Mouse (Mus musculus) cerebellum, postnatal 14 days (tissue): ENCODE data around the gene Ankle2.

ENCODE experiments used
- DNase-seq, 2 experiments: peaks; one replicate each; pipeline ENCODE4 v3.0.0; 2021; ENCODE audit warnings: mixed read lengths in 2 of 2

The Ankle2 gene

DNA sequence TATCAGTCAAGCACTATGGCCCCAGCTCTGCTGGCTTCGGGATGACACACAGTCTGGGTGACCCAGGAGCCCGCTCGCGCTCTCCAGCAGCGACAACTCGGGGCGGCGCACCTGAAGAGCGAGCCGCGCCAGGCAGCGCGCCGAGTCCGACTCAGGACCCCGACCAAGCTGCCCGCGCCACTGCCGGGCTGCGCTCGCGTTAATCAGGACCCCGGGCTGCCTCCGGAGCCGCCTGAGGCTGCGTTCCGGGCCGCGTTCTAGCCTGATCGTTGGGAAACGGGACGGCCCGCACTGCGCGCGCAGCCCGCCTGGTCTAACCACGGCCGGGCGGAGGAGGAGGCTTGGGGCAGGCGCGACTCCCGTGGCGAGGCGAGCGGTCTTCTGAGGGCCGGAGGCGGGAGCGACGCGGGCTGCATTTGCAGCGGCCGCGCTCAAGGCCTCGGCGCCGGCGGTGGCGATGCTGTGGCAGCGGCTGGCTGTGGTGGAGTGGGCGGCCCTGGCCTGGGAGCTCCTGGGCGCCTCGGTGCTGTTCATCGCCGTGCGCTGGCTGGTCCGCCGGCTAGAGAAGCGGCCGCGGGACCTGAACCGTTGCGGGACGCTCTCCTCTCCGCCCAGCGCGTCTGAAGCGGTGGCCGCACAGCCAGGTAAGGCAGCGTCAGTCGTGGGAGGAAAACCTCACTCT is at the start of gene Ankle2:
Gene Ankle2, plus strand, starts transcription at position 225 of the 682 bp plus-strand sequence.
- DNase-seq = peak; percentile 93 to 95

DNA sequence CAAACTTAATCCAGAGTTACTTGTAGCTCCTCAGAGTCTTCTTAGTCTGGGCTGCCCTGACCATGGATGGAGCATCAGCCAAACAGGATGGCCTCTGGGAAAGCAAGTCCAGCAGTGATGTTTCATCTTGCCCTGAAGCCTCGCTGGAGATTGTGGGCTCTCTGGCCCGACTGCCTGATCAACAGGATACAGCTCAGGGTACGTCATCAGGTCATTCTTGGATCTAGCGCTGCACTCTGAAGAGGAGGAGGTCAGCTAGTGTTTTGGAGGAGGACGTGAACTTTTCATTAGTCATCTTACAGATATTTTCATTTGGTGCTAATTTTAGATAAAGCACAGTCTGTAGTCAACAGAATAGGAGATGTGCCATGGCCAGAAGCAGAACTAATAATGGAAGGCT is 49.1 kb upstream of the Ankle2 start:
- DNase-seq = no peak

DNA sequence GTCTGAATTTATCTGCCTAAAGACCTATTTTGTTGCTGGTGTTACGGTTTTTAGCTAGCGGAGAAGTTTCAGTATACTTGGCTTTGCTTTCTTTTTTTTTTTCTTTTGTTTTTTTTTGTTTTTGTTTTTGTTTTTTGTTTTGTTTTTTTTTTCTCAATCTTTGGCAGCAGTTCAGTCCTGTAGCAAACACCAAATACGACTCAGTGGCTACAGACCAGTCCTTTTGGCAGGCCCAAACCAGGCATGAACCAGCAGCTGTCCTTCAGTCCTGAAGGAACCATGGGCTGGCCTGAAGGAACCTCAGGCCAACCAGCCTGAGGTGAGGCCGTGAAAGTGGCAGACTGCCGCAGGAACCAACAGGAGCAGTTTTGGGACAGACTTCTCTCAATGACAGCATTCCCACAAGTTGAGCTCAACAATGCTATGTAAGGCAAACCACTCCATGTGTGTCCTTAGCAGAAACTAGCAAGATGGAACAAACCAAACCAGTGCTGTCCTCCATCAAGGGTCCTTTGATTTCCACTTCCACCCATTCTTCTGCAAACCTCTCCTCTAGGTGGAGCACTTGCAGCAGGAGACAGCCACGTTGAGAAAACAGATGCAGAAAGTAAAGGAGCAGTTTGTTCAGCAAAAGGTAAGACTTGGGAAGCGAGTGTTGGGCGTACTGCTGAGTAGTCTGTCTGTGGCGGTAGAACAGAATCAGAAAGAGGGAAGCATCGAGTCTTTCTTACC is 27.5 kb upstream of the Ankle2 start:
- no peak for DNase-seq

DNA sequence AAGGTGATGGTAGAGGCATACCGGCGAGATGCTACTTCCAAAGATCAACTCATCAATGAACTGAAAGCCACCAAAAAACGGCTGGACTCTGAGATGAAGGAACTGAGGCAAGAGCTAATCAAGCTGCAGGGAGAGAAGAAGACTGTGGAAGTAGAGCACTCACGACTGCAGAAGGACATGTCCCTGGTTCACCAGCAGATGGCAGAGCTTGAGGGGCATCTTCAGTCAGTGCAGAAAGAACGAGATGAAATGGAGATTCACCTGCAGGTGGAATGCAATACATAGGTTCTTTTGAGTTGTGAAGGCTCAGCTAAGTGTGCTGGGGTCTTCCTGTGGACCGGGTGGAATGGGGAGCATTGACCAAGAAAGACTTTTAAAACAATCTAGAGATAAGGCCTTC is 26.0 kb upstream of the Ankle2 start:
- DNase-seq = no peak

DNA sequence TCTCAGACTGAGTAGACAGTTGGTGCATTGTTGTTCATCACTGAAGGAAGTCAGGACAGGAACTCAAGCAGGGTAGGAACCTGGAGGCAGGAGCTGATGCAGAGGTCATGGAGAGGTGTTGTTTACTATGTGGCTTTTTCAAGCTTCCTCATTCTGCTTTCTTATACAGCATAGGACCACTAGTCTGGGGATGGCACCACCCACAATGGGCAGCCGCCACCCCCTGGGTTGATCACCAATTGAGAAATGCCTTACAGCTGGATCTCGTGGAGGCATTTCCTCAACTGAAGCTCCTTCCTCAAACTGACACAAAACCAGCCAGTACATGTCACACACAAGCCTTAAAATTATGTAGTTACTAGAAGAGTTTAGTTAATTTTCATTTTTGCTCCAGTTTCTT is 19.5 kb upstream of the Ankle2 start:
- DNase-seq = no peak

DNA sequence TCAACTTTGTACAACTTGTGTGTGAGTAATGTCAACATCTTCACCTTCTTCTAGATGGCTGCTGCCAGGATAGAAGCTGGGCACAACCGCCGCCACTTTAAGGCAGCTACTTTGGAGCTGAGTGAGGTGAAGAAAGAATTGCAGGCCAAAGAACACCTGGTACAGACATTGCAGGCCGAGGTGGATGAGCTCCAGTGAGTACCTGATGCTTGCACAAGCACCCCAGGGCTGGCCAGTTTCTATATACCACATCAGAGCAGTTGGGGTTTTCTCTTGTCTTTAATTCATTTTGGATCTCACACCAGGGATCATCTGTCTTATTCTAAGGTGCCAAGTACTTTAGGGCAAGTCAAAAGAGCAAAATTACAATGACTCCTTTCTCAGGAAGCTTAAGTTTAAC is 14.0 kb upstream of the Ankle2 start:
- DNase-seq = no peak

DNA sequence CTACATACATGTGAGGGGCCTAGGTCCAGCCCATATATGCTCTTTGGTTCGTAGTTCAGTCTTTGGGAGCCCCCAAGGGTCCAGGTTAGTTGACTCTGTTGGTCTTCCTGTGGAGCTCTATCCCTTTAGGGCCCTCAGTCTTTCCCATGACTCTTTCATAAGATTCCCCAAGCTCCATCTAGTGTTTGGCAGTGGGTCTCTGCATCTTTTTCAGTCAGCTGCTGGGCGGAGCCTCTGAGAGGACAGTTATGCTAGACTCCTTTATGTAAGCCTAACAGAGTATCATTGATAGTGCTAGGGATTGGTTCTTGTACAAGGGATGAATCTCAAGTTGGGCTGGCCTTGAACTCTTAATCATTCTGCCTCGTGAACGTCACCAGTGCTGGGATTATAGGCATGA is 10.5 kb upstream of the Ankle2 start:
- DNase-seq = no peak

DNA sequence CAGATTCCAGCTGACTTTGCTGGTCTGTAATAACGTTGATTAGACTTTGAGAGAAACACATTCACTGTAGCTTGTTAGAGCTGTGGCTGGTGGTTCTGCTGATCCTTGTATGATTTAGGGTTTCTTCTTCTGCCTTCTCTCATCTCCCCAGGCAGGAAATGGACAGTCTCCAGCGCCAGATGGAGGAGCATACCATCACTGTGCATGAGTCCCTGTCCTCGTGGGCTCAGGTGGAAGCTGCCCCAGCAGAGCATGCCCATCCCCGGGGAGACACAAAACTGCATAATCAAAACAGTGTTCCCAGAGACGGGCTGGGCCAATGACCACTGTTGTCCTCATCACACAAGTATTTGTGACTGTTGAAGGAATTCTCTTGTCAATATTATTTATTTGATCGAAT is 8.0 kb upstream of the Ankle2 start:
- peak; percentile 27 for DNase-seq

DNA sequence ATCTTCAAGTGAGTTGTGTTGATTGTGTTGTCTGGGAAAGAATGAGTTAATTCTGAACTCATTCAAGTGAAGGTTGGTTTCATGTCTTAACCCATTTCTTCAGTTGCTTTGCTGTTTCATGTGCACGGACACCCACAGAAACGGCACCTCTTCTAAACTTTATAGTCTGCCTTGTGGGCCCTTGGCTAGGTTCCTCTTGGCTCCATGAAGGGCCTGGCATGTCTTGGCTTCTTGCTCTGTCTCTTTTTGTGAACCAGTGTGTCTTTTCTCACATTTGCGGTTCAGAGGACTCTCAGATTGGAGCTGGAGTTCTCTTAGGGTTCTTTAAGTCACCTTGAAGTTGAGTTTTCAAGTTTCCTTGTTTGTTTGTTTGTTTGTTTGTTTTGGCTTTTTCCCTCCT is 5.7 kb upstream of the Ankle2 start:
- DNase-seq = no peak

DNA sequence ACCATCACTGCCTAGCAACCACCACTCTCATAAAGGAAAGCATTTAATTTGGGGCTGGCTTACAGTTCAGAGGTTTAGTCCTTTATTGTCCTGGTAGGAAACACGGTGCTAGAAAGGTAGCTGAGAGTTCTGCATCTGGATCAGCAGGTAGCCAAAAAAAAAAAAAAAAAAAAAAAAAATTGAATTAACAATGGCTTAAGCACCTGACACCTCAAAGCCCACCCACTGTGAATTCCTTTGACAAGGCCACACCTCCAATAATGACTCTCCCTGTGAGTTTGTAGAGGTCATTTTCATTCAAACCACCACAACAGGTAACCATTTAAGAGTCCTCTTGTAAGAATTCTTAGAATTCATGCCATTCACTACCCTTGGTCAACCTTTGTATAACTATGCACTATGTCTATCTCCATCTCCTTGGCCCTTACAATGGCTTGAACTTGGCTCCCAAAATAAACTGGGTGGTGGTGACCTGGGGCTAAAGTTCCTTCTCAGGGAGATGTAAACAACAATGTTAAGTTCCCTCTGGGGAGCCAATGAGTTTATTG is 3.4 kb upstream of the Ankle2 start:
- DNase-seq = no peak

DNA sequence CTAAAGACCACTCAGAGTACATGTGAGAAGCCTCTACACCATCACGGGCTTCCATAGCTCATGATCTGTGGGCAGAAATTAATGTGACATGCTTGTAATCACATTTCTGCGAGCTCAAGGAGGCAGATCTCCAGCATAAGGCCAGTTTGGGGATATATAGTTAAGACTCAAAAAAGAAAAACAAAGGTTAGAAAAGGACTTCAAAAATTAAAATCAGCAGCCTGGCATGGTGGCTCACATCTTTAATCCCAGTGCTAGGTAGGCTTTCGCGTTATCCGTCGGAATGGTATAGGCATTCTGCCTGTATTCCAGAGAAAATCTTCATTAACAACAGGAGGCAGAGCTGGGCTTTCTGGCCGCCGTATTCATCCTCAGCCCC is 414 bp upstream of the Ankle2 start:
- DNase-seq = no peak

DNA sequence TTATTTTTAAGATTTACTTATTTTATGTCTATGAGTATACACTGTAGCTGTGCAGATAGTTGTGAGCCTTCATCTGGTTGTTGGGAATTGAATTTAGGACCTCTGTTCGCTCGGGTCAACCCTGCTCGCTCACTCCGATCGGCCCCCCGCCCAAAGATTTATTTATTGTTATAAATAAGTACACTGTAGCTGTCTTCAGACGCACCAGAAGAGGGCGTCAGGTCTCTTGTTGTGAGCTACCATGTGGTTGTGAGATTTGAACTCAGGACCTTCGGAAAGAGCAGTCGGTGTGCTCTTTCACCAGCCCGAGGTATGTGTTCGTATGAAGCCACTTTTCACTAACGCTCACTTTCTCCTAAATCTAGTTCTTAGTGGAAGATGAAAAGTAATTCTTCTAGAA is 834 bp downstream of the Ankle2 start:
- DNase-seq = peak; percentile 16 to 26

DNA sequence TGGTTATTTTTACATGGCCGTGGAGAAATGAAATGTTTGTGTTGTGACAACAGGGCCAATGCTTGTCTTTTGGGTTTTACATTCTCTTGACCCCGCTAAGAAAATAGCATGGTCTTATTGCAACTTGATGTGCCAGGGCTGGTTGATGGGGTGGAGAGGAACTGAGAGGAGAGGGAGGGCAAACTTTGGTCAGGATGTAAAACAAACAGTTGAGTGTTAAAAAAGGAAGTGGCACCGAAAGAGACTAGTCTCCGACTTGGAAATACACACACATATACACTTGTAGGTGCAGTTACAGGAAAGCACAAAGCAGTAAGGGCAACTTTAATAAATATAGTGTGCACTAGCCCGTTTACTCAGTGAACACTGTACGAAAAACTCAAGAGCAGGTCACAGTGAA is 1.5 kb downstream of the Ankle2 start:
- no peak for DNase-seq

DNA sequence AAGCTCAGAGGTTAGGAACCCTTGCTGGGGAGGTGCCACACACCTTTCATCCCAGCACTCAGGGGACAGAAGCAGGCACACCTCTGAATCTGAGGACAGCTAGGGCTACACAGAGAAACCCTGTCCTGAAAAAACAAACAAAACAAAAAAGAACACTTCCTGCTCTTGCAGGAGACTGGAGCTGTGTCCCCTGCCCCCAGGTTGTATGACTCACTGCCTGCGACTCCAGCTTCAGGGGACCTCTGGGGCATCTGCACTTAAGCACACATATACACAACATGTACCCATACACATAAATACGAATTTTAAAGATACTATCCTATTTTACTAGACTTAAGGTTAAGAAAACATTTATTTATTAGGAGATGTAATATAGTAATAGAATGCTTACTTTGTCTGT is 13.3 kb downstream of the Ankle2 start:
- no peak for DNase-seq

DNA sequence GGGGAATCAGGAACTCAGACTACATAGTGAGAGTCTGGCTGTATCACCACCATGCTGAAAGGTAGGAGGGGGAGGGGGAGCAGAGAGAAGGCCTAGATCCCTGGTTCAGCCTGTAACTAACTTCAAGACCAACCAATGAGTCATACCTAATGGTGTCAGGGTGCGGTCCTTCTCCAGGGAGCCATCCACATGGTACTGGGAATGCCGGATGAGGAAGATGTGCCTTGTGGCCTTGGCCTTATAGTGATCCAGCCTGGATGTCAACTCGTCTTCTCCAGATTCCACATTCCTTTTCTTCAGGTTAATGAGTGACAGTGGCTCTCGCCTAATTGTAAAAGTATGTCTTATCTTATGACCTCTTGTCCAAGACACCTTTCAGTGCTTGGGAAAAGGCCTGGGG is 36.1 kb downstream of the Ankle2 start:
- DNase-seq = no peak

DNA sequence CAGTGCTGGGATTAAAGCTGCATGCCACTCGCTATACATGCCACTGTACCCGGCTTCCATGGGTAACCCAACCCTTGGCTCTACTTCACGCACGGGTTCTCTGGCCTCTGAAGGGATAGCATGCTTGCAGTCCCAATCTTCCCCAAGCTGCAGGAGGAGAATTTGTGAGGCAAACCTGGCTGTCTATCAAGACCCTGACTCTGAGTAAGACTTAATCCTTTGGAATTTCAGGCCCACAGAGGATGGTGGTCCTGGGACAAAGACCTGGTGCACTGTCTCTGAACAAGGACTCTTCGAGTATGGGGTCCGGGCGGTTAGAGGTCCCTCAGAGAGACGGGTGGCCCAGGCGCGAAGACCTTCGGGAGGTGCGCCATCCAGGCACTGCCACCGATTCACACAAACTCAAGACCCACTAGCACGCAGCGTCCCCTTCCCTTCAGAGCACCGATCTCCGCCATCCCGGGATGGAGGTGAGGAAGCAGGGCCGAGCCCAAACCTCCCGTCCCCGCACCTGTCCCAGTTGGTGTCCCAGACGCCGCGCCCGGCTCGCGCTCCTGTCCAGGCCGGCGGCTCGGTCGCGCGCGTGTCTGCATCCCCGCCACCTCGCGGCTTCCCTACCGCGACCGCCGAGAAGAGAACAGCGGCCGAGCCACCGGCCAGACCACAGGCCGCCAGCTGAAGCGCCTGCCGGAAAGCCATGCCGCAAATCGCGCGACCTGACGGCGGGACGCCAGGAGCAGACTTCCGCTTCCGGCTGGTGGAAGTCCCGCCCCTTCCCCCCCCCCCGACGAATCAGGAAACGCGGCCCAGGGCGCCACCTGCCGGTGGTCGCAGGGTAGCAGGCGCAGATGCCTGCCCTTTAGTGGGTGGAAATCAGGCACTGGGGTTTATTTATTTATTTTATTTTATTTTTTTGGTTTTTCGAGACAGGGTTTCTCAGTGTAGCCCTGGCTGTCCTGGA is 38.6 kb downstream of the Ankle2 start, which contains the start of gene Pgam5:
Gene Pgam5, minus strand, starts transcription at position 773 of the 961 bp plus-strand sequence.
- peak; percentile 96 to 99 for DNase-seq

DNA sequence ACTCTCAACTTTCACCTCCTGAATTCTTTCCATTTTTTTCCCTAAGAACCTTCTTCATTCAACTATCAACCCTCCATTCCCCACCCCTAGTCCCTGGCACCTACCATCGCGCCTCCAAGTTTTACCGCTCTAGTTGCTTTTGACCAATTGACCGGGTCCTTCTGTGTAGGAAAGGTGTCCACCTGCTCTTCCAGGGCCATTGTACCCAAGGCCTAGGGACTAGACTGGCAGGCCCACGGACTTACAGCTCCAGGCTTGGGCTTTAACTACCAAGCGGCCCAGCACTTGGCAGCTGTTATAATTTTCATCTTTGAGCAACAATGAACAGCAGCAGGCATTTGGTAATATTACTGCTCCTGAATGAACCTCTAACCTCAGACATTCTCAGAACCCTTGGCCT is 39.4 kb downstream of the Ankle2 start:
- DNase-seq = peak; percentile 19 to 23

DNA sequence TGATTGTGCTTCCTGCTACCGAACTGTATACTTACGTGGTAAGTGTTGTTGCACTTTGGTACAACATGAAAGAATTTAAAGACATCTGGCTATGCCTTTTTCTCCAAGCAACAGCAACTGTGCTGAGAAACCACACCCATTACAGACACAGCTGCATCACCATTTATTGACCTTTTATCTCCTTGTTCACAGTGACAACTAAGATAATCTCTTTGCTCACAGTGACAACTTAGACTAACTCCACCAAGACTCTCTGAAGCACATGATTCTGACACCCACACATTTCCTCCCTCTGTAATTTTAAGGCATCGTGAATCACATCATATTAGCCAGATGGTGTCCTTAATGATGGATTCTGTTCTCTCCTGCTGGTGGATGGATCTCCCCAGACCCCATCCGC is 43.3 kb downstream of the Ankle2 start:
- no peak for DNase-seq

DNA sequence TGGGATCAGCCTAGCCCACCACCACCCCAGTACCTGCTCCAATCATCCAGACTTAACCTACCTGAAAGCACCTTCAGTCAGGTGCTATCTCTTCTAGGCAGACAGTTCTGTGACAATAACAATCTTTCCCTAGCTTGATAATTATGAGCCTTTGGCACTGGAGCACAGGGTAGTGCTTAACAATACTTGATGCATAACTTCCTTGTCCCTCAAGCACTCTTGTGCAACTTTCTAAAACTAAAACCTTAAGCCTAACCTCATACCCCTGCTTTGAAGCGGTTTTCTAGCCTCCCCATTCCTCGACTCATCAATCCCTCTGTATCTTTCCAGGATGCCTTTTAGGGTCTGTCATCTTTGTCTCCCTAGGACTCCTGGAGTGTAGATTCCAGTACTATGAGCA is 44.0 kb downstream of the Ankle2 start:
- no peak for DNase-seq

DNA sequence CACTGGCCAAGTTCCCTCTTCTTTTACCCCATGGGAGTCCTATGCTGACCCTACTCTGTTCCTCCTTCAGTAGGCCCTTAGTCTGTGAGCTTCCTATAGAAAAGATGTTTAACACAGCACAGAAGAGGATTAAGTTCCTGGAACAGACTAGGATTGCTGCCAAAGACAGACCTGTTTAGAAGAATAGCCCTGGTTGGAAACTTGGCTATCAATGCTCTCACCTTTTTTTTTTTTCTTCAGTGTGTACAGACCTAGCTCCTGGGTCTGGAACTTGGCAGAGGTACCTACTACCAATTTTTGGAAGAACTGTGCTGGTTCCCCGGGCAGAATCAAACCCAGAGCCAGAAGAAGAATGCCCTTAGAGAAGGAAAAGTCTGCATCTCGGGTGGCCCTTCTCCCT is 45.6 kb downstream of the Ankle2 start:
- no peak for DNase-seq

DNA sequence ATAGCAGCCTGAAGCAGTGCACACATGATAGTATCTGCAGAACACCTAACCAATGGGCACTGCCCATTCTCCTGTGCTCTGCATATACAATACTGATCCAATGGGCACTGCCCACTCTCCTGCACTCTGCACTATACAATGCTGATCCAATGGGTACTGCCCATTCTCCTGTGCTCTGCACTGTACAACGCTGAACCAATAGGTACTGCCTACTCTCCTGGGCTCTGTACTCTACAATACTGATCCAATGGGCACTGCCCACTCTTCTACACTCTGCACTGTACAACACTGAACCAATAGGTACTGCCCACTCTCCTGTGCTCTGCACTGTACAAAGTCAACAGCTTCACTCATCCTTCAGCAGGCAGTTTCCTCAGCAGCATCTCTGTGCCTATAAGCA is 46.1 kb downstream of the Ankle2 start:
- DNase-seq = no peak

DNA sequence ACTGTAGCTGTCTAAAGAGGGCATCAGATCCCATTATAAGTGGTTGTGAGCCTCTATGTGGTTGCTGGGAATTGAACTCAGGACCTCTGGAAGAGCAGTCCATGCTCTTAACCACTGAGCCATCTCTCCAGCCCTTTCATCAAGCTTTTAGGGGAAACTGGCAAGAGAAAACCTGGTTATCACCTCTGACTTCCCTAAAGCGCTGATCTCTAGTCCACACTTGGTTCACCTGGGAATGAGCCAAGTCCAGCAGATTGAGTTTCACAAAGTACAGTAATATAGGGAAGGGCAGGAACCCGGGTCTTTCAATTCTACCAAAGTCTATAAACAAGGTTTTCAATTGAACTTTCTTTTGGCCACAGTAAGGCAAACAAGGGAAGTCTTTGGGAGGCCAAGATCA is 51.2 kb downstream of the Ankle2 start:
- DNase-seq = no peak

DNA sequence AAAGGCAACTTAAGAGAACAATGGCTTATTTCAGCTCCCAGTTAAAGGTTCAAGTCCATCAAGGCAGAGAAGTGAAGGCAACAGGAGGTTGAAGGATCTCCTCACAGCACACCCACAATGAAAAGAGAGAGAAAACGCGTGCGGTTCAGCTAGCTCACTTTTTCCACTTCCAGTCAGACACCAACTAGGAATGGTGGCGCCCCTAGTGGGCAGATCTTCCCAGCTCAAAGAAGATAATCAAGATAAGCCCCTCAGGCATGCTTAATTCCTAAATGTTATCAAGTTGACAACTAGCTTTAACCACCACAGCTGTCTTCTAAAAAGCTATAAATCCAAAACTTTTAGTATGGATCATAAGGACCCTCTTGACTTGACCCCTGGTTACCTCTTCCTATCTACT is 53.7 kb downstream of the Ankle2 start:
- DNase-seq = peak; percentile 51 to 79
